Mouse (Mus musculus) embryonic facial prominence, embryonic 14.5 days (tissue): ENCODE data around the gene Camk2g. TPM values are rescaled to one million over a fixed set of nuclear protein-coding genes. Genes with fewer than 3 reads are reported as not detected.
A peak's percentile ranks its signal among the peaks of the same experiment; 100 is the strongest.

Source experiments
- ATAC-seq: fragments of 200-750 bp; cut with Nextera tagmentation; 2 replicates; pipeline ENCODE4 v1.8.0; 2017; ENCODE audit warnings: low read depth, moderate number of reproducible peaks, moderate TSS enrichment
- DNase-seq: peaks from one replicate; pipeline ENCODE4 v3.0.0-alpha.2; 2015; ENCODE audit warnings: low spot score
- H3K27ac ChIP-seq: fragments of 300-500 bp; sonication (generic); replicated peaks from 2 replicates; pipeline ENCODE4 v1.5.1; 2014; ENCODE audit warnings: low read depth, mild to moderate bottlenecking, low read length, moderate library complexity
- H3K27me3 ChIP-seq: fragments of 300-500 bp; sonication (generic); replicated peaks from 2 replicates; pipeline ENCODE4 v1.6.1; 2014; ENCODE audit warnings: low read length; ENCODE audit not compliant: control insufficient read depth, insufficient read depth
- H3K36me3 ChIP-seq: fragments of 300-500 bp; sonication (generic); 2 replicates; pipeline ENCODE4 v1.6.1; 2014; ENCODE audit warnings: low read length, mixed read lengths; ENCODE audit not compliant: control insufficient read depth, insufficient read depth
- H3K4me1 ChIP-seq: fragments of 300-500 bp; sonication (generic); 2 replicates; pipeline ENCODE4 v1.6.1; 2014; ENCODE audit warnings: antibody characterized with exemption, low read length; ENCODE audit not compliant: control insufficient read depth, insufficient read depth
- H3K4me2 ChIP-seq: fragments of 300-500 bp; sonication (generic); 2 replicates; pipeline ENCODE4 v1.6.1; 2014; ENCODE audit warnings: low read depth, mild to moderate bottlenecking, low read length, moderate library complexity, mixed read lengths
- H3K4me3 ChIP-seq: fragments of 300-500 bp; sonication (generic); 2 replicates; pipeline ENCODE4 v1.5.1; 2014; ENCODE audit warnings: low read depth, mild to moderate bottlenecking, low read length
- H3K9ac ChIP-seq: fragments of 300-500 bp; sonication (generic); 2 replicates; pipeline ENCODE4 v1.6.1; 2014; ENCODE audit warnings: low read depth, mild to moderate bottlenecking, low read length, moderate library complexity, mixed read lengths
- H3K9me3 ChIP-seq: fragments of 300-500 bp; sonication (generic); 2 replicates; pipeline ENCODE4 v1.6.1; 2016; ENCODE audit warnings: low read length; ENCODE audit not compliant: control insufficient read depth
- WGBS: fragments of 180-500 bp; shearing (Covaris S2); extraction: QIAGEN DNeasy Blood & Tissue Kit; methylation state at CpG from one replicate; pipeline ENCODE4 v1.1.7; 2014; 5-methylcytosine and 5-hydroxymethylcytosine counted together
- polyA plus RNA-seq: library from polyadenylated mRNA; unstranded; fragments of >200 nt; fragmentation: Nextera tagmentation; extraction: Ambion mirVana; gene quantifications from 2 replicates; pipeline ENCODE4 v1.2.1, GENCODE M21; 2014

The Camk2g gene
- polyA plus RNA-seq, 1 experiment from 2014 or later: 54.6 TPM

- DNase-seq (no peak), ATAC-seq (no peak)
- Histone ChIP-seq H3K4me1 (no peaks in the 10 kb centered on the region), H3K4me2 (no peak overlapping the region), H3K27ac (no peak overlapping the region), H3K27me3 (no peaks in the 10 kb centered on the region), H3K9ac (no peak overlapping the region), H3K9me3 (no peaks in the 10 kb centered on the region), H3K4me3 (no peak overlapping the region), H3K36me3 (peaks cover 68% of the 10 kb centered on the region)
- WGBS: 77% methylated on average over 3 of the region's 3 CpGs
These were observed 40.1 kb downstream of the Camk2g start for GRCm38 (mm10) chr14:20753792-20754191.

GRCm38 (mm10) chr14:20750503-20750902 is 43.4 kb downstream of the Camk2g start:
- DNase-seq: no peak
- Histone ChIP-seq H3K9me3 (no peaks in the 10 kb centered on the region), H3K4me3 (no peak overlapping the region), H3K36me3 (peaks cover 55% of the 10 kb centered on the region), H3K27me3 (no peaks in the 10 kb centered on the region), H3K9ac (no peak overlapping the region), H3K27ac (no peak overlapping the region), H3K4me1 (no peaks in the 10 kb centered on the region), H3K4me2 (no peak overlapping the region)
- WGBS: 84% methylated on average over 5 of the region's 5 CpGs
- ATAC-seq: no peak

GRCm38 (mm10) chr14:20749494-20750051 is 44.3 kb downstream of the Camk2g start:
- 82% methylated on average over 4 of the region's 4 CpGs for WGBS
- no peaks in the 10 kb centered on the region for H3K27me3 ChIP-seq
- no peaks in the 10 kb centered on the region for H3K9me3 ChIP-seq
- no peak overlapping the region for H3K27ac ChIP-seq
- ATAC-seq: no peak
- no peaks in the 10 kb centered on the region for H3K4me1 ChIP-seq
- DNase-seq: no peak
- no peak overlapping the region for H3K4me3 ChIP-seq
- no peak overlapping the region for H3K9ac ChIP-seq
- H3K4me2 ChIP-seq: no peak overlapping the region
- H3K36me3 ChIP-seq: peaks cover 55% of the 10 kb centered on the region

- H3K4me3 ChIP-seq: no peak overlapping the region
- H3K27me3 ChIP-seq: no peaks in the 10 kb centered on the region
- no peaks in the 10 kb centered on the region for H3K9me3 ChIP-seq
- DNase-seq (no peak), ATAC-seq (peak; percentile 3; the same call in 1 of the 2 replicates)
- peaks cover 60% of the 10 kb centered on the region for H3K36me3 ChIP-seq
- whole genome bisulfite sequencing: 54% methylated on average over 4 of the region's 4 CpGs
- H3K9ac ChIP-seq: no peak overlapping the region
- no peak overlapping the region for H3K4me2 ChIP-seq
- no peaks in the 10 kb centered on the region for H3K4me1 ChIP-seq
- no peak overlapping the region for H3K27ac ChIP-seq
These were observed 45.5 kb downstream of the Camk2g start for GRCm38 (mm10) chr14:20748388-20748787.

DNA sequence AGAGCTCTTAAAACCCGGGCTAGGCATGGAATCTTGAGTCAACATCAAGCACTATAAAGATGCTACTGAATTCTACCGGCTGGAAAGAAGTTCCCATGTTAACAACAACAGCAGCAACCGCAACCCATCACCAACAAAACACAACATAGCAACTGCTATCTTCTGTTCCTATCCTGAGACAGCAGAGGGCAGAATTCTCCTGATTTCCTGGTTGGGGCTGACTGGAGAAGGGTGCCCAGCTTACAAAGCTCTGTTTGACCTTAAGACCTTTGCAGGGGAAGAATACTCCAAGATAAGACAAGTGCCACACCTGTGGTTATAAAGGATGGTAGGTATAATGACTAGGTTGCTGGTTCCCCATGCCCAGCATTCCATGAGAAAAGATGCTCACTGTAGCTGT is 47.0 kb downstream of the Camk2g start:
- H3K9me3 ChIP-seq: no peaks in the 10 kb centered on the region
- no peak for ATAC-seq
- no peaks in the 10 kb centered on the region for H3K4me1 ChIP-seq
- peaks cover 63% of the 10 kb centered on the region for H3K36me3 ChIP-seq
- DNase-seq: no peak
- WGBS: 93% methylated on average over 3 of the region's 3 CpGs
- no peak overlapping the region for H3K4me3 ChIP-seq
- H3K27me3 ChIP-seq: no peaks in the 10 kb centered on the region
- H3K4me2 ChIP-seq: no peak overlapping the region
- H3K9ac ChIP-seq: no peak overlapping the region
- no peak overlapping the region for H3K27ac ChIP-seq

DNA sequence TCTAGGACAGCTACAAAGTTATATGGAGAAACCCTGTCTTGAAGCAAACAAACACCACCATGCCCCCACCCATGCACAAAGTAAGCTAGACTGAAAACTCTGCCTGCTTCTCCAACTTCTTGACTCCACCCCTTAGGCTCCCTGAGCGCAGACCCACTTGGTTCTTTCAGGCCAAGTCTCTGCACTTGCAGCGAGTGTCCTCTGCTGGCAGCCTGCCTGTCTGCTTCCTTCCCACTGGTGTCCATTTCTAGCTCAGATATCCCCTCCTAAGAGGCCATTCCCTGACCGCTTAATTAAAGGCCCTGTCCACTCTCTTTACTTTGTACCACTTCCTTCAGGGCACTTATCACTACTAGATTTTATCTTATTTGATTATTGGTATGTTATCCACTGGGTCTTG is 50.3 kb downstream of the Camk2g start:
- DNase-seq: no peak
- Histone ChIP-seq H3K9me3 (no peaks in the 10 kb centered on the region), H3K36me3 (peaks cover 67% of the 10 kb centered on the region)

DNA sequence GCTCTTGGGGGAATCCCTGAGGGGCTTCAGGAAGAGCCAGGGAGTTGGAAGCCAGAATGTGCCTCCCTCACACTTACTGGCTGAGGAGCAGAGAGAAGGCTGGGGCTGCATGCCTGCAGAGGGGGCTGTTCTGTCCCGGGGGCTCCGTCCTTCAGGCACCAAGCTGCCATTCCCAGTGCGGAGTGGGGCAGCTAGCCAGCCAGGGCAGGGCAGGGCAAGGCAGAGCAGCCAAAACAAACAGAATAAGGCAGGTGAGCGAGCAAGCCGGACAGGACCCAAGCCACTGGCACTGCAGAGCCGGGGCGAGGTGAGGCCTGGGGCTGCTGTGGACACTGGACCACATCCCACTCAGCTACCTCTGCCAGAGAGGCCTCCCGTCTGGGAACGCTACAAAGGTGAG is 52.6 kb downstream of the Camk2g start:
- H3K27me3 ChIP-seq: no peaks in the 10 kb centered on the region
- peaks cover 71% of the 10 kb centered on the region for H3K36me3 ChIP-seq
- H3K9ac ChIP-seq: 0 out of 2 replicates have a peak overlapping the region, but pooled peaks have one; percentile 11
- no peak overlapping the region for H3K27ac ChIP-seq
- DNase-seq: no peak
- WGBS: 86% methylated on average over 9 of the region's 9 CpGs
- 0 out of 2 replicates have a peak, but pooled peaks cover 4% of the 10 kb centered on the region for H3K4me1 ChIP-seq
- no peak overlapping the region for H3K4me3 ChIP-seq
- ATAC-seq: 0 out of 2 replicates have a peak, but pooled peaks have one; percentile 12
- no peak overlapping the region for H3K4me2 ChIP-seq
- H3K9me3 ChIP-seq: no peaks in the 10 kb centered on the region

More for the DNA sequence above, 50.3 kb downstream of the Camk2g start:
- Histone ChIP-seq H3K9ac (no peak overlapping the region), H3K27me3 (no peaks in the 10 kb centered on the region), H3K27ac (no peak overlapping the region), H3K4me3 (no peak overlapping the region), H3K4me1 (0 out of 2 replicates have a peak, but pooled peaks cover 4% of the 10 kb centered on the region), H3K4me2 (no peak overlapping the region)
- WGBS: 85% methylated on average over 3 of the region's 3 CpGs
- no peak for ATAC-seq

- no peak overlapping the region for H3K9ac ChIP-seq
- 90% methylated on average over 8 of the region's 8 CpGs for WGBS
- H3K36me3 ChIP-seq: peaks cover 57% of the 10 kb centered on the region
- no peak overlapping the region for H3K4me2 ChIP-seq
- H3K27ac ChIP-seq: no peak overlapping the region
- no peaks in the 10 kb centered on the region for H3K9me3 ChIP-seq
- no peak overlapping the region for H3K4me3 ChIP-seq
- DNase-seq: no peak
- H3K4me1 ChIP-seq: peaks cover 9% of the 10 kb centered on the region; the same call in 1 of the 2 replicates
- no peak for ATAC-seq
- H3K27me3 ChIP-seq: no peaks in the 10 kb centered on the region
These were observed 55.4 kb downstream of the Camk2g start for GRCm38 (mm10) chr14:20738511-20738910.

DNA sequence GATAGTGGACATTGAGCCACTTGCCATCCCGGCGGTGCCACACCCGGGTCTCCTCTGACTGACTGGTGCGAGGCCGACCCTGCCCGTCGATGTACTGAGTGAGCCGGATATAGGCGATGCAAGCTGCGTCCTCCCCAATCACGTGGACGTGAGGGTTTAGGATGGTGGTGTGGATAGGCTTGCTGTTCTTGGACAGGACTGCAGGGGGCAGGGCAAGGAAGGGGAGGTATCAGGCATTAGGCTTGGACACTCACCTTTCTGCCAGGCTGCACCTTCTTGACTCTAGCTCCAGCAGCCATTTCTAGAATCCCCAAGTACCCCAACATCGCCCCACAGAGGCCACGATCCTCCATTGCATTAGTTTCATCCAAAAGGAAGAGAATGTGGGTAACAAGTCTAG is 56.6 kb downstream of the Camk2g start:
- Histone ChIP-seq H3K9ac (no peak overlapping the region), H3K36me3 (peaks cover 53% of the 10 kb centered on the region), H3K4me3 (no peak overlapping the region), H3K4me1 (peaks cover 17% of the 10 kb centered on the region), H3K27me3 (no peaks in the 10 kb centered on the region), H3K4me2 (no peak overlapping the region), H3K27ac (no peak overlapping the region), H3K9me3 (no peaks in the 10 kb centered on the region)
- WGBS: 31% methylated on average over 14 of the region's 14 CpGs
- peak; percentile 21 for DNase-seq
- ATAC-seq: no peak
